Mouse (Mus musculus) gastrocnemius, adult 18-20 months (tissue): ENCODE data around the gene Lifr. TPM values are rescaled to one million over a fixed set of nuclear protein-coding genes. Genes with fewer than 3 reads are reported as not detected.

Experiments used
- total RNA-seq, 2 experiments: library from RNA; stranded (reverse); gene quantifications; 2 replicates each; pipeline ENCODE4 v1.2.3; 2021

Gene Lifr
- total RNA-seq, 2 experiments from 2014 or later, result 47.9 to 50.9 TPM

Other genes with a start within 250 kb of the Lifr start
- 1 to 10 TPM; 3.7 to 6.0 TPM for gene Osmr, start 215.6 kb upstream of the Lifr start, total RNA-seq